Mouse (Mus musculus) thymus, adult 18-20 months (tissue): ENCODE measurements at regions not wholly inside any gene's neighbourhood (a gene's known extent, or its start where the extent isn't known, plus 50 kb on each side); places are given as distances from the start of the nearest gene placed in this dataset.

Experiments used
- DNase-seq, 2 experiments: peaks; one replicate each; pipeline ENCODE4 v3.0.0; 2022; ENCODE audit warnings: mixed read lengths in 2 of 2

DNA sequence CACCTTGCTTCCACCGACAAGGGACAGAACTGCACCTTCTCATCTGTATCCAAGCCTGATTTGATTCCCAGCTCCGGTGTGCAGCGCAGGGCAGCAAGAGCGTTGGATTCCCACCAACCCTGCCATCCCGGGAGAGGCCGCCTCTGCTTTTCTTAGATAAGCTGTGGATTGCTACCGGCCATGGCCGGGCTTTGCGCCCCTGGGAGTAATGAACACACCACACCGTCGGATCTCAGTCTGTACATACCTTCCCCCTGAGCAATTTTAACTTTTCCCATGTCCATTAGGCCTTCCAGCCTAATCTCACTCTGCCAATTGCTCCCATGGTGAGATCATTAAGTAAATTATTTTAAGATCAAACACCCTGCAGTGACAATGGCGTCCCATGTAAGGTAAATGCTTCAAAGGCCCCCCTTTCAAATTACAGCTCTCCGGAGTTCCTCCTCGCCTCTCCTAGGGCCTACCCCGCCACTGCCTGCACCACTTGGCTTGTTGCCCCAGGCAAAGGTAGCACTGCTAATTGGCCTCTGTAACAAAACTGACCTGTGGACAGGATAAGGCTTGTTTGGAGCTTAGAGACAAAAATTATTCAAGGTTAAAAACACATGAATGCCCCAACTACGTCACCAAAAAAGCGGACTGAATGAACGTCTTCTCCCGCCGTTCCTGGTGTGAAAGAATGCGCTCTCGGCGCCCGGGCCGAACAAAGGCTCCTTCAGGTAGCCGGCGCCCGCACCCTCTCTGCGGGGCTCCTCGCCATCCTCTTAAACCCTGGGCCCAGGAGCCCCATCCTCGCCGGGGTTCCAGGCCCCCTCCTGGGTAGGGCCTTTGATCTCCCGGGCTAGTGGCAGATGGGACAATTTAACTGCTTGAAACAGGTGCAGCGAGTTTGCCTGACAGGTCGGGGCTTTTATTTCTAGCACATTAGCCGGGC lies 228.5 kb upstream of the Sp4 start:
- no peak for DNase-seq

DNA sequence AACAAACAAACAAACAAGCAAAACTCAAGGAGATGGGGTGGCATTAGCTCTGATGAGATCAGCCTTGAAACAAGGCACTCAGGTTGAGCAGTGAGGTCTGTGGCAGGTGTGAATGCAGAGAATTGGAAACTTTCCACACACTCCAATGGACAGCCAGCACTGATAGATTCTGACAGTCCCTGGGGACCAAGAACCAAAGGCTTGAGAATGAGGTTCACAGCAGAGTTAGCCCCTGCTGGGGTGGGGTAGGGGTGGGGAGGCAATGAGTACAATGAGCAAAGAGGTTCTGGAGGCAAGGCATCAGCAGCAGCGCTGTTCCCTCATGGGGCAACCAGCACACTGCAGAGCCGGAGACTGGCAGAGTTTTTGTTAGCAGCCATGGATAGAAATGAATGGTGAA lies 220.5 kb upstream of the Sp4 start:
- DNase-seq, result no peak

GRCm38 (mm10) chr12:118521329-118521728 lies 220.1 kb upstream of the Sp4 start:
- DNase-seq, result no peak

DNA sequence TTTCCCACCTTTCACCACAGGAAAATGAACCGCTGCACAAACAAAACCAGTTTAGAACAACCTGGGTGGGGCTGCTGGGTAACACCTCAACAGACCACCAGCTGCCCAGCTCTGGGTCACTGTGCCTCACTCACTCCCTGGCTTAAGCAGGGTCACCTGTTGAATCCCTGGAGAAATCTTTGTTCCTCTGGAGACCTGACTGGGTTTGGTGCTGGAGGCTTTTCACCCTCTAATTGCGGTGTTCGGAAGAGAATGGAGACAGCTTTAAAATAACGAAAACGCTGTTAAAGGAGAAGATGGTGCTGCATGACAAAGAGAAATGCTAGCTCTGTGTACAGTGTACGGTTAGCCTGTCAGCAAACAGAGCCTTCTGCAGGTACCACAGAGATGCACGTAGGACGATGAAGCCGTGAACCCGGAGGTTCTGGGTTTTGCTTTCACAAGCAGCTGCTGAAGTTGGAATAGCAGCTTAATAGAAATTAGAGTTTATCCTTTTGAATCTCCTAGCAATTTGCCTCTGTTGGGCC lies 218.6 kb upstream of the Sp4 start:
- no peak for DNase-seq

DNA sequence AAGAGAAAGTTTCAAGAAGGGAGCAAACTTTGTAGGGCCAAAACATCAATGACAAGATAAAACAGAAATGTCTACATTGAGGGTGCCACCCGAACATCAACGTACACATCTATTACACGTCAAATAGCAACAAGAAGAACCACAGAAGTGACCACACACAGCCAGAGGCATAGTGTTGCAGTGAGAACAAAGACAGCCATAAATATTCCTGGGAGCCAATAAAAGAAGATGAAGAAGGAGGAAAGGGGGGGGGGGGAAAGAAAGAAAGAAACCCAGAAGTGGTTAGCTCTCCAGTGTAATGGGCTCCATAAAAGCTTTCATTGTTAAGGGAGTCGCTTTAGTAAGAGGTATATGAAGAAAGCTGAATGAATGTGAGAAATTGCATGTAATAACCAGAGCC lies 209.7 kb upstream of the Sp4 start:
- no peak for DNase-seq

DNA sequence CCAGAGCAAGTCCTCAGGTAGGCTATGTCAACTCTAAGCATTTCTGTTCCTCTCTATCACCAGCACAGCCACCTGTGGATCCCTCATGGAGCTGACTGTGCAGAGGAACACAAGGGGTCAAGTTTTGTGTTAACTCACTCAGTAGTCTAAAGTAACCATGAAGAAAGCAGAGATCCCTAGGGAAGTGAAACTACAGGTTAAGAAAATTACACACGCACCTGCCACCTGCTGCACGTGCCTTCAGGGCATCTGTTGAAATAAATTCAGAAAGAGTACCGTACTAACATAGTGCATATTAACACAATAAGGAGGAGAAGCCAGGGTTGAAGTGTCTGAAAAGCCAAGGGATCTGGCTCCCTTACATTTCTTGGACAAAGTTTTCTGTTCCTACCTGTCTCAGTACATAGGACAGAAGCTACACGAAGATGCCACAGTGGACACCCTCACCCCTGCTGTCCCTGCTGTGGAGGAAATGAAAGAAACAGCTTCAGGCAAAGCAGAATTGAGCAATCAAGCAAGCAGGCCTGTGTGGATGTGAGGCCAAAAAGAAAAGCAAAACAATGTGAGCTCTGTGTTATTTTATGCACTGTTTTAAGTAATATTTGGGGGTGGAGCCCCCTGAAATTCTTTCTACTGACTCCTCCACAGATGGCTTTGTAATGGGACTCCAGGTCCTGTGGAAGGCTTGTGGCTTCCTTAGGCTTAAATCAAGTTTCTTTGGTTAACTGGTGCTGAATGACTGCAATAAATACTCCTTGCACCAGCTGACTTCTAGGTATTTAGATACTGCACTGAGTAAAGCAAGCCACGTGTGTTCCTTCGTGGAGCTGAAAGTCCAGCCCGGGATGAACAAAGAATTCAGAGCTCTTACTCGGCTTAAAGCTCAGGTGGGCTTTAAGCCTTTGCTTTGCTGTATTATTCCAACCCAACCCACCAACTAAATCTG lies 208.0 kb upstream of the Sp4 start:
- DNase-seq, result no peak

GRCm38 (mm10) chr12:118500392-118500791 lies 199.2 kb upstream of the Sp4 start:
- DNase-seq, result no peak

DNA sequence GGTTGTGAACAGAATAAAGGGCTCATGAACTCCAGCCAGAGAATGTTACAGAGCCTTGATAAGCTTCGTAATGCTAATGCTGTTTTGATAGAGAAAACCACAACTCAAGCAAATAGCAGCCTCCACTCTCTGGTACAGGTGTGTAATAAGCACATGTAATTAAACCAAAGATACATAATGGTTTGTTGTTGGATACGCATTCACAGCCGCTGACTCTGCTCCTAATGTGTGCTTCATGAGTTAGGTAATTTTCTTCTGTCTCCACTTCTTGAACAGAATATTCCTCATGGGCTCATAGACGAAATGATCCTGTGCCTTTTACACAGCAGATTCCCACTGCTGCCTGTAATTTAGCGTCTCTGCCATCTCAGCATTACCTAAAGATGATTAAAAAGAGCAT lies 186.8 kb upstream of the Sp4 start:
- DNase-seq, result no peak

DNA sequence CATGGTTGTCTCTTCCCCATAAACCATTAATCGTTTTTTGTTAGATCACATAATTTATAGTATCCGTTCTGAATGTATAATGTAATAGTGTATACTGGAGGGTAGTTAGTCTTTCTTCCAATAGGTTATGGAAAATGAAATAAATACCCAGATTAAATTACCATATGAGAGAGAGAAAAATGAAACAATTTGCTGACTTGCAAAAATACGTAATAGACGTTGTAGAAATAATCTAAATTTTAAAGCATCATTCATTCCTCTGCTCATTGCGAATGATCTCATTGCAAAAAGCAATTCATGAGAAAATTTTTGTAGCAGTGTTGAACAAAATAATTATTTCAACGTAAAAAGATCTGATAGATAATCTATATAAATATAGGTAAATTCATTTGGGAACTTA lies 185.2 kb upstream of the Sp4 start:
- no peak for DNase-seq

GRCm38 (mm10) chr12:118481347-118481746 lies 180.1 kb upstream of the Sp4 start:
- DNase-seq, result no peak

DNA sequence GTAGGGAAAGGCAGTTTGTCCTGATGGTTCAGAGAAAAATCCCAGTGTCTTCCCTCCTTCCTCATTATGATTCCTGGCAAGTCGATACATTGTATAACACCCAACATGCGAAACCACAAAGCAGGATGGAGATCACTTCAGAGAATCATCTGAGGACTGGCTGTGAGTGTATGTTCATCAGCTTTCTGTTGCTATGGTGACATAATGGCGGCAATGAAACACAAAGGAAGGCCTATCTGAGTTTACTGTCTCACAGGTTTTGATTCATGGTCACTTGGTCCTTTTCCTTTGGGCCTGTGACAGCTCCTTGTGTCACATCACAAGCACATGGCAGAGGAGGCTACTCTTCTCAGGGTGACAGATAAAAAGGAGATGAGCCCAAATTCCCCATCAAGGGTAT lies 173.5 kb upstream of the Sp4 start:
- no peak for DNase-seq

- DNase-seq, result no peak
Measured at GRCm38 (mm10) chr12:118466837-118467236, 165.6 kb upstream of the Sp4 start.

DNA sequence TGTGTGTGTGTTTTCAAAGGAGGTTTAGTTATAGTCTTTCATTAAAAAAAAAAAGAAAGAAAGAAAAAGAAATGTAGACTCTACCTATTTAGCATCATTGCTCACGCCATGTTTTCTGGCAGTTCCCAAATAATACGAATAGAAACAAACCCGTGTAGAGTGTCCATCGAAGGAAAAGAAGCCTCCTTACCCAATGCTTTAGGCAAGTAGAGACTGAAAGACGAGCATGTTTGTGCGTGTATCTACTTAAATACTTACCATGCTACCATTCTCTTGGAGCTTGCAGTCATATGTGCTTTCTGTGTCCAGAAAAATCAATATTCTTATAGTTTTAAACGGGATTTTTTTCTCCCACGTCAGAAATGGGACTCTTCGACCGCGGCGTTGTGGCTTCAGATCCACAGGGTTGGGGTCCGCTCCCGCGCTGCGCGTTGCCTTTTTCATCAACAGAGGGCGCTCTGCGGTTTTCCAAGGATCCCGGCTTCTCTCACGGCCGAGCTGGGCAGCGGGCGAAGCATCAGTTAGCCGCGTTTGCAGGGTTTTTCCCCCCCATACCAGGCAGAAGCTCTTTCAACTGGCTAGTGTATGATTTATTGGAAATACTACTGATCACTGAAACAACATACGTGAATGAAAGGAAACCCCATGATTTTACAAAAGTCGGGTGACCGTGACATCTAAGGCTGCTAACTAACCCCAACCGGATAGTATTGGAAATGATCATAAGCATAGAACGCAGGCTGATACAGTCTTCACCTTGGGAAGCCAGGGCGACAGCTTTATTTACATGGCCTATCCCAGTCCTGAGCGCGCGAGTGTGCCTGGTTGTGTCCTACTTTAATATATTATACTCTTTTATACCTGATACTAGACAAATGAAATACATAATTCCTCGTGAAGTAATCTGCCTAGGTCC lies 156.5 kb upstream of the Sp4 start:
- DNase-seq, result peak; percentile 4 to 6

GRCm38 (mm10) chr12:118455609-118456008 lies 154.4 kb upstream of the Sp4 start:
- no peak for DNase-seq

DNA sequence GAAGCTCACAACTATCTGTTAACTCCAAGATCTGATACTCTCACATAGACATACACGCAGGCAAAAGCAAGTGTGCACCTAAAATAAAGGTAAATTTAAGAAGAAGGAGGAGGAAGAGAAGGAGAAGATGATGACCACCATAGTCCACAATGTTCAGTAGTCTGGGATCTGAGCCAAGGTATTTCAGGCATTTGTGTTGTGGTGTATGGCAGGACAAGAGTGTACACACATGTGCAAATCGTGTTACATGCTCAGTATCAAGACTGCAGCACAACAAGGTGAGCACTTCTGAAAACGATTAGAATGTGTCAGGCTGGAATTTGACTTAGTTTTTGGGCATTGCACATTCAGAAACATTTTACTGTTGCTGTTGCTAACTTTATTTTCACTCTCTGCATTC lies 138.4 kb upstream of the Sp4 start:
- no peak for DNase-seq

GRCm38 (mm10) chr12:118438882-118439281 lies 137.6 kb upstream of the Sp4 start:
- DNase-seq, result no peak

GRCm38 (mm10) chr12:118432703-118433102 lies 131.5 kb upstream of the Sp4 start:
- DNase-seq, result no peak

DNA sequence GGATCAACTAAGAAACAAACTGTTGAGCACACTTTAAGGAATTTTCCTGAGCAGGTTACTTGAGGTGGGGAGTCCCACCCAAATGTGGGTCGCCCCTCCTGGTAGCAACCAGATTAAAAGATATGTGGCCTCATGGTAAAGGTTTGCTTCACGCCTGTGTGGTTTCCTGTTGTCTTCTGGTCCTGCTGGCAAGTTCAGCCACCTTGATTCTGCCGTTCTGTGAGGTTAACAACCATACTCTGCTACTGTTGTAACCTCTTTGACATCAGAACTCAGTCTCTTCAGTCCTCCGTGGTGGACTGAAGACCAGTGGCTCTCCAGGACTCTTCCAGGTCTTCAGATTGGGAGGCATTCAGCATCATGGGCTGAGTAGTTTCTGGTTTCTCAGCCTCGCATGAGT lies 127.1 kb upstream of the Sp4 start:
- peak in 1 of 2 experiments; percentile 6 for DNase-seq

DNA sequence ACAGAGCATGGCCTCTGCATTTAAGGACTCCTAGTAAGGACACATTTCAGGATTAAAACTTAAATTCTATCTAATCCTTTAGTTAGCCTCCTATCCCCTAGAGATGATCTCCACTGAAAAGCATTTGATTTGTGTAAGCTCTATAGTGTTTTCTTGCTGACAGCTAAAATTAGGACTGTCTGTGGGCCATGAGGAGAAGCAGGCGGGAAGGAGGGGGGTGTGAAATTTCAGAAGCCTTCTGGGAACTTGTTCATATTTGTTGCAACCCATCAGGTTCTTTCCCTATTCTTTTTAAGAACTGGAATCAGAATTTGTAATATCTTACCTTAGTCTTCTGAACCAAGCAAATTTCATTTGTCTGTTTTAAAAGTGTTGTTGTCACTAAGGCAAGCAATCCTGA lies 114.7 kb upstream of the Sp4 start:
- no peak for DNase-seq

DNA sequence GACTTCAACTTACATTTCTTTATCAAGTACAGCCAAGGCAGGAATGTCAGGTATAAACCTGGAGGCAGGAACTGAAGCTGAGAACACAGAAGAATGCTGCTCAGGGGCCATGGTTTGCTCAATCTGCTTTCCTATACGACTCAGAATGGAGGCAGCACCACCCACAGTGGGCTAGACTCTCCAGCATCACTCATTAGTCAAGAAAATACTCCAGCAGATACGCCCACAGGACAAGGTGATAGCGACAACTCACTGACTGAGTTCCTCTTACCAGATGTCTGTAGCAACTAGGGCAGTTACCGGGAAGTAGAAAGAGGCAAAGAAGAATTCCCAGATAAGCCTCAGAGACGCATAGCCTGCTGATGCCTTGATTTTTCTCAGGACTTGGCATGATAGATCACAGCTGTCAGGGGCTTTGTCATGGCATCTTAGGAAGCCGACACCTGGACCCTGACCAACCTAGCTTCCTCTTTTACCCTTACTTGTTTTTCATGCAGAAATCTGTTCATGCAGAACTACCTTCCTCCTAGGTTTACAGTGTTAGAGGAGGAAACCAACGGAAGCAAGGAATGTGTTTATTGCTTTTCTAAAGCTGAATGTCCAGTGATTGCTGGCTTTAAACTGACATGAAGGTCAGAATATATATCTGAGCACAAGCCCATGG lies 110.7 kb upstream of the Sp4 start:
- no peak for DNase-seq

DNA sequence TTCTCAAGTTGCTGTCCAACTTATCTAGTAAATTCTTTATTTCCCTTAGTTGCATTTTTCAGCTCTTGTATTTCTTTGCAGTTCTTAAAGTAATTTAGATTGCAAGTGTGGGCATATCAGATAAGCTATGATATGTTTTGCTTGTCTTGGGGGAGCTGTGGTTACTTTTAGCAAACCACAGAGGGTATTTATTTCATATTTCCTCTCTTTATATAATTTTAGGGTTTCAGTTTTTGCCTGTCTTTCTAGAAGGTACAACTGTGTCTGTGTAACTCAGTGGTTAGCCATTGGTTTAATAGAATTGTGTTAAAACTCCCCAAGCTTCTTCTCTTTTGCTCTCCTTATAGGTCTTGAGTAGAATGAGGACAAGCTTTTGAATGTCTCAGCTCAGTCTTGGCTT lies 109.7 kb upstream of the Sp4 start:
- no peak for DNase-seq

- no peak for DNase-seq
Measured at GRCm38 (mm10) chr12:118405135-118405534, 103.9 kb upstream of the Sp4 start.
